Mouse (Mus musculus): ENCODE data around the gene Prss36. TPM values are rescaled to one million over a fixed set of nuclear protein-coding genes. Genes with fewer than 3 reads are reported as not detected.
"Not testable (repeated sequence)": the region's sequence is repeated elsewhere in the genome, so short reads cannot be mapped to it uniquely, and the experiment has no call there.

Gene Prss36
- polyA plus RNA-seq, 1 experiment, result 5.9 TPM

DNA sequence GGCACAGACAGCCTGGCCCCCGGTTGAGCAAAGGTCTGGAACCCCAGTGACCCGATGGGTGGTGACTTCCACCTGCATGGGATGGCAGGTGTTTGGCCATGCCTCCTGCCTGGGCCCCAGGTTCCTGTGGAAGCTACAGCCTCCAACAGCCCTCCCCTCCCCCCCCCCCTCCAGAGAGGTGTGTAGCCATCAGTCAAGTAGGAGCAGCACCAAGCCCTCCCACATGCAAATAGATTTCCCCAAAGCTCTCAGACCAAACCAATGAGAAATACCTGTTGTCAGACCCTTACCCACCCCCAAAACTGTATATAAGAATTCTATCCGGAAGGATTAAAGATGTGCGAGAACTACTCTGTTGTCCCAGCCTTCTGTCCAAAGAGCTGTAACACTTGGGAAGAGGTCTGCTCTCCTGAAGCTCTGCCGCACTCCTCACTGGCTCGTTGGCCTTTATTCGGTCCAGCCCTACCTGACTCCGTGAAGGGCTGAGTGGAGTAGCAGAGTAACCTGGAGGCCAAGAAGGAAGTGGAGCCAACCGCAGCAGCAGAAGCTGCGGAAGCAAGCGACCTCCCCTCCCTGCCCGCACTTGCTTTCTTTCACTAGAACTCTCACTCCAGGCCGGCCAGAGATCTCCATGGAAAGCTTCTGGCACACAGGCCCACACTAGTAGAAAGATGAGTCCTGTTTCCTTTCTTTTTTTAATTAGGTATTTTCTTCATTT, 6.5 kb upstream of the Prss36 start:
- Histone ChIP-seq H3K4me3 (ENCODE audit: control insufficient read depth, low read depth, low read length) (no peak overlapping the region; the same call in 1 of the 2 replicates), H3K27ac (ENCODE audit: control insufficient read depth, insufficient read depth, low read depth, low read length) (no peak overlapping the region), H3K4me1 (ENCODE audit: control insufficient read depth, insufficient read depth, low read length) (0 out of 2 replicates have a peak, but pooled peaks cover 2% of the 10 kb centered on the region), H3K36me3 (ENCODE audit: control insufficient read depth, insufficient read depth, low read length) (no peaks in the 10 kb centered on the region), H3K27me3 (ENCODE audit: control insufficient read depth, insufficient read depth, low read length) (no peaks in the 10 kb centered on the region)
- no peak for TF ChIP-seq CTCF (IDR thresholded peaks at IDR 0.05; ENCODE audit: control insufficient read depth, insufficient read depth, insufficient replicate concordance, low read depth, low read length)
- TF ChIP-seq POLR2A (IDR thresholded peaks at IDR 0.05; ENCODE audit: control insufficient read depth, low read depth, low read length), result no peak

DNA sequence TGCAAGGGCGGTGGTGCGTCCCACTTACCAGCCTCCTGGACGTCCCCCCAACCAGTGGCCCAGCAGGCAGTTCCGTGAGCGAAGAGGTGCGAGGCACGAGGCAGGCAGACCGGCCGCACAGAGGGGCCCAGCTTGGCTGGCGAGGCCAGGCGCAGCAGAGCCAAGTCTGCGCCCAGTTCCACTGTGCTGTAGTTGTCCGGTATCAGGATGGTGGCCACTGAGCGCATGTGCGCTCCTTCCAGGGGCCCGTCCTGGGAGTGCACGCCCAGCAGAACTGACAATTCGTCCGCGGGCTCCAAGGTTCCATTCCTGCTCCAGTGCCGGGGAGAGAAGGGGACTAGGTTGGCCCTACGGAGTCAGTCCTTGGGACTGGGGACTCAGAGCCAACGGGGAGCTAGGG, 1.9 kb downstream of the Prss36 start:
- H3K4me3 ChIP-seq (ENCODE audit: control insufficient read depth, low read depth, low read length), result peak overlapping the region; percentile 53
- H3K4me1 ChIP-seq (ENCODE audit: control insufficient read depth, insufficient read depth, low read length), result peaks cover 9% of the 10 kb centered on the region
- no peak overlapping the region for H3K27ac ChIP-seq (ENCODE audit: control insufficient read depth, insufficient read depth, low read depth, low read length)
- TF ChIP-seq POLR2A (IDR thresholded peaks at IDR 0.05; ENCODE audit: control insufficient read depth, low read depth, low read length) (no peak), CTCF (IDR thresholded peaks at IDR 0.05; ENCODE audit: control insufficient read depth, insufficient read depth, insufficient replicate concordance, low read depth, low read length) (no peak)
- H3K36me3 ChIP-seq (ENCODE audit: control insufficient read depth, insufficient read depth, low read length), result no peaks in the 10 kb centered on the region
- no peaks in the 10 kb centered on the region for H3K27me3 ChIP-seq (ENCODE audit: control insufficient read depth, insufficient read depth, low read length)

DNA sequence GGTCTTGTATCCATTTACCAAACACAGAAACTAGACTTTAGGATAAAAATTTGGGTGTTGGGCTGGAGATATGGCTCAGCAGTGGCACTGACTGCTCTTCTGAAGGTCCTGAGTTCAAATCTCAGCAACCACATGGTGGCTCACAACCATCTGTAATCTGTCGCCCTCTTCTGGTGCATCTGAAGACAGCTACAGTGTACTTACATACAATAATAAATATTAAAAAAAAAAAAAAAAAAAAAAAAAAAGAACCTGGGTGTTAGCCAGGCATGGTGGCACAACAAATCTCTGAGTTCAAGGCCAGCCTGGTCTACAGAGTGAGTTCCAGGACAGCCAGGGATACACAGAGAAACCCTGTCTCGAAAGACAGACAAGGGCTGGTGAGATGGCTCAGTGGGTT, 4.4 kb downstream of the Prss36 start:
- not testable (repeated sequence) for H3K27me3 ChIP-seq (ENCODE audit: control insufficient read depth, insufficient read depth, low read length); H3K4me3 ChIP-seq (ENCODE audit: control insufficient read depth, low read depth, low read length); H3K4me1 ChIP-seq (ENCODE audit: control insufficient read depth, insufficient read depth, low read length); H3K36me3 ChIP-seq (ENCODE audit: control insufficient read depth, insufficient read depth, low read length); H3K27ac ChIP-seq (ENCODE audit: control insufficient read depth, insufficient read depth, low read depth, low read length)

DNA sequence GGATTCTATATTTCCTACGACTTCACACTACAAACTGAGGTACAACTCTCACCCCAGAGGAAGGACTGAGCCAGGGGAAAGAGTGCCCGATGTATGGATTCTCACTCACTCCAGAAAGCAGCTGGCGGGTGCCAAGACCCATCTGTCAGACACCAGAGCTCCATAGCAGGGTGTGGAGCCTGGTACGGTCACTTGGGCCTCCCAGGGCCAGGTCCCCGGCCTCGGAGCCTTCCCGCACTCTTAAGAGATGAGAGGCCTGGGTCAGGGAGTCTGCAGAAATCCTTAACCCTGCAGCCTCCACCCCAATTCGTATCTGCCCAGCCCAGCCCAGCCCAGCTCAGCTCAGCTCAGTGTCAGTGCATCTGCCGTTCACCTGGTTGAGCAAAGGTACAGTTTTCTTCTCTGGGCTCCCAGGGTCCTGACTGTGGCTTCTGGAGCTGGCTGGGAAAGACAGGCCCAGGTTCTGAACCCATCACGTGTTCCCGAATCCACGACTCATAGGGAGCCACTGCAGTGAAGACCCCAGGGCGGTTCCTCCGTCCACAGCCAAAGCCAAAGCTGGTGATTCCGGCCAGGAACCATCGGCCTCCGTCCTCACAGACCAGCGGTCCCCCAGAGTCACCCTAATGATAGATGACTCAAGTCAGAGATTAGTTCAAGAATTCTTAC, 10.2 kb downstream of the Prss36 start:
- peak overlapping the region; percentile 86 for H3K4me3 ChIP-seq (ENCODE audit: control insufficient read depth, low read depth, low read length)
- H3K27me3 ChIP-seq (ENCODE audit: control insufficient read depth, insufficient read depth, low read length), result no peaks in the 10 kb centered on the region
- peaks cover 12% of the 10 kb centered on the region for H3K4me1 ChIP-seq (ENCODE audit: control insufficient read depth, insufficient read depth, low read length)
- H3K36me3 ChIP-seq (ENCODE audit: control insufficient read depth, insufficient read depth, low read length), result no peaks in the 10 kb centered on the region
- no peak for TF ChIP-seq POLR2A (IDR thresholded peaks at IDR 0.05; ENCODE audit: control insufficient read depth, low read depth, low read length)
- no peak for TF ChIP-seq CTCF (IDR thresholded peaks at IDR 0.05; ENCODE audit: control insufficient read depth, insufficient read depth, insufficient replicate concordance, low read depth, low read length)
- peak overlapping the region; percentile 4; the same call in 1 of the 2 replicates for H3K27ac ChIP-seq (ENCODE audit: control insufficient read depth, insufficient read depth, low read depth, low read length)

DNA sequence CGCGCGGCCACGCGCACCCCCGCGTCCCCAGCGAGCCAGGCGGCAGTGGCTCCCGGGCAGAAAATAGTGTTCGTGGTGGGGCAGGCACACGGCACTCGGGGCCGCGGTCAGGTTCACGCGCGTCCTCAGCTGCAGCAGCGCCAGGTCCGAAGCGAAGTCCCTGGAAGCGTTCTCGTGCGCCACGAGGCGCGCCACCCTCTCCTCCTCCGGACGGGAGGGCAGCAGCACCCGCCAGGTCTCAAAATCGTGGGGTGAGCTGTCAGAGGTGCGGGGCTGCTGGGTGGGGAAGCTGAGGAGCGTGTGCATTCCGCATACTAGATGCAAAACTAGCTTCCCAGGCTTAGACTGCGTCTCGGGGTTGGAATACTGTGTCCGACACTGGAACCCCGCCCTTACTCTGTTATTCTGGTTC, 10.8 kb downstream of the Prss36 start:
- H3K27me3 ChIP-seq (ENCODE audit: control insufficient read depth, insufficient read depth, low read length), result no peaks in the 10 kb centered on the region
- H3K27ac ChIP-seq (ENCODE audit: control insufficient read depth, insufficient read depth, low read depth, low read length), result peak overlapping the region; percentile 62
- H3K4me3 ChIP-seq (ENCODE audit: control insufficient read depth, low read depth, low read length), result peak overlapping the region; percentile 86
- H3K4me1 ChIP-seq (ENCODE audit: control insufficient read depth, insufficient read depth, low read length), result peaks cover 12% of the 10 kb centered on the region
- TF ChIP-seq CTCF (IDR thresholded peaks at IDR 0.05; ENCODE audit: control insufficient read depth, insufficient read depth, insufficient replicate concordance, low read depth, low read length) (no peak), POLR2A (IDR thresholded peaks at IDR 0.05; ENCODE audit: control insufficient read depth, low read depth, low read length) (no peak)
- no peaks in the 10 kb centered on the region for H3K36me3 ChIP-seq (ENCODE audit: control insufficient read depth, insufficient read depth, low read length)

DNA sequence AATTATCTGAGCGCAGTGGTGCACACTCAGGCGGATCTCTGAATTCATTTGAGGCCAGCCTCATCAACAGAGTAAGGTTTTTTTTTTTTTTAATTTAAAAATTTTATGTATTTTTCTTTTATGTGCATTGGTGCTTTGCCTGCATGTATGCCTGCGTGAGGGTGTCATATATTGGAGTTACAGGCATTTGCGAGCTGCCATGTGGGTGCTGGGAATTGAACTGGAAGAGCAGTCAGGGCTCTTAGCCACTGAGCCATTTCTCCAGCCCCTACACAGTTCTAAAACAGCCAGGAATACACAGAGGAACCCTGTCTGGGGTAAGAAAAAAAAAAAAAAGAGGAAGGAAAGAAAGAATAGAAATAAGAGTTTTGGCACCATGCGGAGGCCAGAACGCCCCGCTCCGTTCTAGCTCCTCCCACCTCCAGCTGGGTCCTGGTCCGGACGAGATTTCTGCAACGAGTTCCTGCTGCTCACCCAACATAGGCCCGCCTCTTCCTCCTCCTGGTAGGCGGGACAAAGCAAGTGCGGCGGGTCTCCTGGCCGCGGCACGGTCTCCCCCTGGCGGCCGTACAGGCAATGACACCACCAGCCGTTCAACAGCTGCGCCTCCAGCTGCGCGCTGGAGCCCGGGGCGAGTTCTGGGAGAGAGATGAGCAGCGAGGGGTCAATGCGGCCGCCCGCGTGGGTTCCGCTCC, 11.3 kb downstream of the Prss36 start:
- H3K4me1 ChIP-seq (ENCODE audit: control insufficient read depth, insufficient read depth, low read length), result peaks cover 14% of the 10 kb centered on the region
- H3K27ac ChIP-seq (ENCODE audit: control insufficient read depth, insufficient read depth, low read depth, low read length), result peak overlapping the region; percentile 62
- H3K27me3 ChIP-seq (ENCODE audit: control insufficient read depth, insufficient read depth, low read length), result no peaks in the 10 kb centered on the region
- no peaks in the 10 kb centered on the region for H3K36me3 ChIP-seq (ENCODE audit: control insufficient read depth, insufficient read depth, low read length)
- TF ChIP-seq CTCF (IDR thresholded peaks at IDR 0.05; ENCODE audit: control insufficient read depth, insufficient read depth, insufficient replicate concordance, low read depth, low read length) (peak; percentile 96), POLR2A (IDR thresholded peaks at IDR 0.05; ENCODE audit: control insufficient read depth, low read depth, low read length) (peak; percentile 37; the same call in 1 of the 2 replicates)
- peak overlapping the region; percentile 86 for H3K4me3 ChIP-seq (ENCODE audit: control insufficient read depth, low read depth, low read length)

DNA sequence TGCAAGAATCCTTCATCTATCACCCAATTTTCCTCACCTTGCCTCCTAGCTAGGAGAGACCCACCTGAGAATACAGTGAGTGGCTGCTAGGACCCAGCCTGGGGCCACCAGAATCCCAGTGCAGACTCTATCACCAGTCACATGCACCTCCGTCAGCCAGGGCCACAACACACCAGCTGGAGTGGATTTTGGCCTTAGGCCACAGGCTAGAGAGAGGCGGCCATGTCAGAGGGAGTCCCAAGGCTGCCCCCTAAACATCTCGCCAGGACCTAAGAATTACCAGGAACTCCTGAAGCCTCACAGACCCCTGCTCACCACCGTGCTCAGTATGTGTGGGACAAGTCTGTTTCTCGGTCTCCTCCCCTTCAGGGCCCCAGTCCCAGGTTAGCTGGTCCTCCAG, 12.4 kb downstream of the Prss36 start:
- Histone ChIP-seq H3K27ac (ENCODE audit: control insufficient read depth, insufficient read depth, low read depth, low read length) (no peak overlapping the region), H3K4me1 (ENCODE audit: control insufficient read depth, insufficient read depth, low read length) (peaks cover 20% of the 10 kb centered on the region), H3K36me3 (ENCODE audit: control insufficient read depth, insufficient read depth, low read length) (no peaks in the 10 kb centered on the region), H3K27me3 (ENCODE audit: control insufficient read depth, insufficient read depth, low read length) (no peaks in the 10 kb centered on the region), H3K4me3 (ENCODE audit: control insufficient read depth, low read depth, low read length) (no peak overlapping the region)
- TF ChIP-seq POLR2A (IDR thresholded peaks at IDR 0.05; ENCODE audit: control insufficient read depth, low read depth, low read length) (no peak), CTCF (IDR thresholded peaks at IDR 0.05; ENCODE audit: control insufficient read depth, insufficient read depth, insufficient replicate concordance, low read depth, low read length) (no peak)
